18 mouse cellular contexts compared by ENCODE assay signal in the genomic region with DNA sequence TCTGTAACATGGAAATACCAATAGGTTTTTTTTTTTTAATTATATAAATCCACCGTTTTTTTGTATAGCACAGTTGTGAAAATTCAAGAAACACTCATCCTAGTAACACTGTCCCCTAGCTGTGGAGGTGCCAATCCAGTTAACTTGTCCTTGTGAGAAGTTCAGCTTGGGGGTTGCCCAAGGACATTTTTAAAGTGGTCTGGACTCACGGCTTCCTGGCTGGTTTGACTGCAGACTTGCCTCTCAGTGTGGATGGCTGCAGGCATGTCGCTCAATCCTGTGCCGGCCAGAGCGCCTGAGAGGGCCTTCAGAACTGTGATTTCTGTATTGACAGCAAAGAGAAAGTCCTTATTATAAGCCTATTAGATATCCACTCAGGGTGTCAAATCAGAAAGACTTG. TPM values are rescaled to one million over a fixed set of nuclear protein-coding genes. Genes with fewer than 3 reads are reported as not detected.
DNase-seq lines count a peak whose midpoint lies in the region; ATAC-seq and TF ChIP-seq lines count a peak whose summit lies in the region.
"Had no signal": no experiment of that assay in that cellular context is flagged by ENCODE, and none has a peak within 500 bp of the region (broad histone marks: within the 10 kb centered on the region; RNA-seq: fewer than 3 reads in every experiment).

No protein-coding gene starts in this region.

- WGBS in forebrain, embryonic 11.5 days, result 86% methylated on average over 5 of the region's 5 CpGs
- 87% methylated on average over 5 of the region's 5 CpGs for WGBS in forebrain, embryonic 15.5 days
- WGBS in liver, embryonic 11.5 days, result 77% methylated on average over 5 of the region's 5 CpGs

- in situ Hi-C loops in CH12.LX (cut with MboI; ENCODE audit: low pct_ligation_motif_present, low pct_unique_long_range_greater_than_20kb, low sequenced_read_pairs), result no loop called here

- H3K9me3 ChIP-seq in forebrain, embryonic 11.5 days (ENCODE audit: control insufficient read depth, low read length), result no peaks in the 10 kb centered on the region
- no peaks in the 10 kb centered on the region for H3K9me3 ChIP-seq in forebrain, embryonic 15.5 days
- no peaks in the 10 kb centered on the region for H3K9me3 ChIP-seq in CH12.LX (replicated peaks; ENCODE audit: low read length)
- H3K9me3 ChIP-seq in liver, embryonic 11.5 days (ENCODE audit: control insufficient read depth, low read length), result no peaks in the 10 kb centered on the region
- H3K9me3 ChIP-seq: embryonic facial prominence, embryonic 12.5 days; hindbrain, embryonic 13.5 days; midbrain, embryonic 12.5 days had no signal

- peaks cover 3% of the 10 kb centered on the region; the same call in 1 of the 2 replicates for H3K4me1 ChIP-seq in forebrain, embryonic 11.5 days (replicated peaks; ENCODE audit: control insufficient read depth, insufficient read depth, low read length)
- H3K4me1 ChIP-seq in forebrain, embryonic 15.5 days, result peaks cover 26% of the 10 kb centered on the region
- peaks cover 10 to 44% of the 10 kb centered on the region in 2 experiments for H3K4me1 ChIP-seq in CH12.LX (ENCODE audit: control insufficient read depth in 1 of 2, insufficient read depth in 2 of 2)
- H3K4me1 ChIP-seq in liver, embryonic 11.5 days (replicated peaks; ENCODE audit: control insufficient read depth, insufficient read depth, low read length), result peaks cover 38% of the 10 kb centered on the region

- no peak for TF ChIP-seq RAD21 in CH12.LX (IDR thresholded peaks at IDR 0.05; ENCODE audit: low read depth, low read length)

- ATAC-seq in forebrain, embryonic 11.5 days (replicated peaks; ENCODE audit: low FRiP score), result no peak
- no peak for ATAC-seq in forebrain, embryonic 15.5 days (replicated peaks)
- ATAC-seq in liver, embryonic 11.5 days (replicated peaks; ENCODE audit: low FRiP score), result no peak
- no peak for ATAC-seq in inflammation-experienced regulatory T-cells, adult 6 months

- TF ChIP-seq EP300 in CH12.LX (IDR thresholded peaks at IDR 0.05; ENCODE audit: low read length), result no peak

- H3K4me3 ChIP-seq in forebrain, embryonic 11.5 days (ENCODE audit: low read depth, low read length), result no peak overlapping the region
- no peak overlapping the region for H3K4me3 ChIP-seq in forebrain, embryonic 15.5 days
- no peak overlapping the region for H3K4me3 ChIP-seq in CH12.LX (replicated peaks in 1 of 3; ENCODE audit: low read depth in 2 of 3, low read length in 2 of 3, poor library complexity in 1 of 3)
- H3K4me3 ChIP-seq in liver, embryonic 11.5 days (ENCODE audit: low read depth, low read length), result no peak overlapping the region
- H3K4me3 ChIP-seq: embryonic facial prominence, embryonic 12.5 days; hindbrain, embryonic 13.5 days; midbrain, embryonic 12.5 days had no signal

- H3K27ac ChIP-seq in forebrain, embryonic 11.5 days (ENCODE audit: low read depth, low read length), result no peak overlapping the region
- no peak overlapping the region for H3K27ac ChIP-seq in forebrain, embryonic 15.5 days (replicated peaks)
- no peak overlapping the region for H3K27ac ChIP-seq in CH12.LX (ENCODE audit: insufficient read depth, low read depth)
- no peak overlapping the region for H3K27ac ChIP-seq in liver, embryonic 11.5 days (ENCODE audit: low read depth, low read length)
- H3K27ac ChIP-seq: embryonic facial prominence, embryonic 12.5 days; hindbrain, embryonic 13.5 days; macrophage; midbrain, embryonic 12.5 days; stomach, postnatal 0 days had no signal

- no peak overlapping the region for H3K9ac ChIP-seq in forebrain, embryonic 11.5 days (ENCODE audit: low read length)
- H3K9ac ChIP-seq in forebrain, embryonic 15.5 days (replicated peaks), result no peak overlapping the region
- H3K9ac ChIP-seq in CH12.LX (ENCODE audit: insufficient read depth, low read depth), result no peak overlapping the region
- no peak overlapping the region for H3K9ac ChIP-seq in liver, embryonic 11.5 days (ENCODE audit: low read depth, low read length)
- H3K9ac ChIP-seq: embryonic facial prominence, embryonic 12.5 days; hindbrain, embryonic 13.5 days; midbrain, embryonic 12.5 days had no signal

- peaks cover 53% of the 10 kb centered on the region for H3K79me2 ChIP-seq in CH12.LX (replicated peaks; ENCODE audit: control insufficient read depth, extremely low read depth, insufficient read depth, poor library complexity, severe bottlenecking)

- no peak for TF ChIP-seq POLR2A in CH12.LX (IDR thresholded peaks at IDR 0.05; ENCODE audit: low read depth, low read length)

- no peaks in the 10 kb centered on the region; the same call in 1 of the 2 replicates for H3K36me3 ChIP-seq in forebrain, embryonic 11.5 days (ENCODE audit: control insufficient read depth, insufficient read depth, low read length)
- H3K36me3 ChIP-seq in forebrain, embryonic 15.5 days, result no peaks in the 10 kb centered on the region
- H3K36me3 ChIP-seq in CH12.LX (replicated peaks in 1 of 2; ENCODE audit: control insufficient read depth in 1 of 2, insufficient read depth in 1 of 2, low read length in 1 of 2), result peaks cover 24 to 42% of the 10 kb centered on the region in 2 experiments
- peaks cover 10% of the 10 kb centered on the region; the same call in 1 of the 2 replicates for H3K36me3 ChIP-seq in liver, embryonic 11.5 days (ENCODE audit: control insufficient read depth, insufficient read depth, low read length)

- no peak overlapping the region for H3K4me2 ChIP-seq in forebrain, embryonic 11.5 days (ENCODE audit: low read depth, low read length, severe bottlenecking)
- no peak overlapping the region for H3K4me2 ChIP-seq in forebrain, embryonic 15.5 days (replicated peaks)
- H3K4me2 ChIP-seq in CH12.LX (ENCODE audit: insufficient read depth, low read depth, poor library complexity, severe bottlenecking), result 0 out of 2 replicates have a peak overlapping the region, but pooled peaks have one; percentile 60
- H3K4me2 ChIP-seq in liver, embryonic 11.5 days, result peak overlapping the region; percentile 45; the same call in 1 of the 2 replicates
- H3K4me2 ChIP-seq: embryonic facial prominence, embryonic 12.5 days; hindbrain, embryonic 13.5 days; midbrain, embryonic 12.5 days had no signal

- no peaks in the 10 kb centered on the region for H3K27me3 ChIP-seq in forebrain, embryonic 11.5 days (ENCODE audit: control insufficient read depth, insufficient read depth, low read length)
- no peaks in the 10 kb centered on the region for H3K27me3 ChIP-seq in forebrain, embryonic 15.5 days
- no peaks in the 10 kb centered on the region for H3K27me3 ChIP-seq in CH12.LX (replicated peaks)
- no peaks in the 10 kb centered on the region for H3K27me3 ChIP-seq in liver, embryonic 11.5 days (replicated peaks; ENCODE audit: control insufficient read depth, insufficient read depth, low read length)
- H3K27me3 ChIP-seq: embryonic facial prominence, embryonic 12.5 days; hindbrain, embryonic 13.5 days; midbrain, embryonic 12.5 days had no signal

- no peak for TF ChIP-seq CTCF in CH12.LX (conservative IDR thresholded peaks at IDR 0.05 in 1 of 2, IDR thresholded peaks at IDR 0.05 in 1 of 2; ENCODE audit: low read depth in 2 of 2, low read length in 2 of 2)

- dilution Hi-C loops in CH12.LX (cut with MboI; ENCODE audit: extremely low pct_ligation_motif_present, extremely low pct_unique_long_range_greater_than_20kb, low sequenced_read_pairs), result no loop called here

- DNase-seq in forebrain, embryonic 11.5 days (ENCODE audit: low spot score), result peak; percentile 10
- DNase-seq in CH12.LX (ENCODE audit: extremely low read depth), result no peak
- DNase-seq in adrenal gland, postnatal 36 days, result peak; percentile 53 to 55
- DNase-seq in liver, embryonic 11.5 days (ENCODE audit: low spot score), result no peak
- DNase-seq in frontal cortex, postnatal 36 days (ENCODE audit: low spot score in 2 of 2), result no peak
- no peak for DNase-seq in neural tube, embryonic 10.5 days (ENCODE audit: extremely low spot score, low spot score)
- DNase-seq: cerebellum, postnatal 25 days; kidney, adult 2 months; kidney, postnatal 4 days; spleen, adult 18-20 months; thymus, postnatal 25 days had no signal

TF ChIP-seq in CH12.LX, 34 proteins besides CTCF, POLR2A, EP300 and RAD21:
- no peak for TF ChIP-seq JUN (IDR thresholded peaks at IDR 0.05; ENCODE audit: insufficient read depth, low read depth, low read length)
- no peak for TF ChIP-seq USF2 (conservative IDR thresholded peaks at IDR 0.05; ENCODE audit: low read depth, low read length)
- TF ChIP-seq TCF12 (IDR thresholded peaks at IDR 0.05; ENCODE audit: low read depth, low read length), result no peak
- no peak for TF ChIP-seq UBTF (IDR thresholded peaks at IDR 0.05; ENCODE audit: low read depth, low read length)
- no peak for TF ChIP-seq RCOR1 (conservative IDR thresholded peaks at IDR 0.05; ENCODE audit: low read depth, low read length)
- TF ChIP-seq MAZ (IDR thresholded peaks at IDR 0.05; ENCODE audit: low read depth, low read length), result no peak
- TF ChIP-seq ETS1 (conservative IDR thresholded peaks at IDR 0.05; ENCODE audit: low read depth, low read length), result no peak
- TF ChIP-seq PAX5 (IDR thresholded peaks at IDR 0.05; ENCODE audit: low read length), result no peak
- no peak for TF ChIP-seq CHD2 (IDR thresholded peaks at IDR 0.05; ENCODE audit: low read length)
- no peak for TF ChIP-seq HCFC1 (IDR thresholded peaks at IDR 0.05; ENCODE audit: low read depth, low read length)
- TF ChIP-seq POLR2AphosphoS2 (IDR thresholded peaks at IDR 0.05; ENCODE audit: low read depth, low read length), result no peak

RNA-seq across cellular contexts. Expression of a gene that starts 3.4 kb away (rescaled TPM):
- polyA plus RNA-seq in forebrain, embryonic 11.5 days (2014; fragmentation: Nextera tagmentation; extraction: Ambion mirVana), result 27.6 and 28.8 TPM in 2 replicates
- polyA plus RNA-seq in forebrain, embryonic 15.5 days (2015; fragmentation: Nextera tagmentation; extraction: Ambion mirVana), result 19.2 and 19.5 TPM in 2 replicates
- total RNA-seq in CH12.LX (2012; rRNA removed) (17.6 and 17.8 TPM in 2 replicates), CH12.LX (2014; rRNA removed) (25.0 and 25.7 TPM in 2 replicates)
- 26.0 and 28.2 TPM in 2 replicates for polyA plus RNA-seq in CH12.LX (2012; ENCODE audit: insufficient read length, low read depth)
- 10 to 100 TPM; 20.6 to 26.0 TPM for total RNA-seq in adrenal gland, postnatal 36 days (2021)
- polyA plus RNA-seq in liver, embryonic 11.5 days (2014; fragmentation: Nextera tagmentation; extraction: Ambion mirVana), result 22.1 and 27.7 TPM in 2 replicates
- 1 to 10 TPM; 1.9 to 5.7 (median 3.7) TPM for polyA plus RNA-seq in inflammation-experienced regulatory T-cells, adult 6 months (2017; shearing (Covaris generic))

Comparison
In these comparisons a context has a peak if more than half of its experiments do, and no peak if none do; other contexts are left out.
1. DNase-seq: peak in forebrain, embryonic 11.5 days (single experiment) and adrenal gland, postnatal 36 days (2 of 2); none in CH12.LX (single experiment), liver, embryonic 11.5 days (single experiment), frontal cortex, postnatal 36 days (0 of 2) and neural tube, embryonic 10.5 days (single experiment).
2. H3K4me2 ChIP-seq: peak in CH12.LX (single experiment) and liver, embryonic 11.5 days (single experiment); none in forebrain, embryonic 11.5 days (single experiment) and forebrain, embryonic 15.5 days (single experiment).